Mouse (Mus musculus): Measurements from ENCODE around the gene Scd4. TPM values are rescaled to one million over a fixed set of nuclear protein-coding genes. Genes with fewer than 3 reads are reported as not detected.
"Not testable (repeated sequence)": the region's sequence is repeated elsewhere in the genome, so short reads cannot be mapped to it uniquely, and the experiment has no call there.

The Scd4 gene
- polyA plus RNA-seq, 1 experiment from 2014 or later = 0.11 TPM

- ATAC-seq (replicated peaks; ENCODE audit: insufficient number of reproducible peaks, low FRiP score, low TSS enrichment); H3K27ac ChIP-seq (ENCODE audit: low read depth, low read length); H3K9me3 ChIP-seq (replicated peaks; ENCODE audit: control insufficient read depth, low read length); H3K4me2 ChIP-seq; H3K36me3 ChIP-seq (ENCODE audit: control insufficient read depth, insufficient read depth, low read length); H3K4me1 ChIP-seq (ENCODE audit: control insufficient read depth, insufficient read depth, low read length); H3K27me3 ChIP-seq (ENCODE audit: control insufficient read depth, insufficient read depth, low read length); H3K4me3 ChIP-seq (ENCODE audit: low read depth, low read length); H3K9ac ChIP-seq (ENCODE audit: low read depth, low read length): not testable (repeated sequence)
- 78% methylated on average over 10 of the region's 10 CpGs for WGBS (ENCODE audit: insufficient replicate concordance)
Observed at GRCm38 (mm10) chr19:44367076-44367475, 34.2 kb downstream of the Scd4 start.

GRCm38 (mm10) chr19:44369371-44369770, 36.5 kb downstream of the Scd4 start:
- H3K27ac ChIP-seq (ENCODE audit: low read depth, low read length) = no peak overlapping the region
- no peak overlapping the region for H3K4me2 ChIP-seq
- WGBS (ENCODE audit: insufficient replicate concordance) = 72% methylated on average over 8 of the region's 8 CpGs

GRCm38 (mm10) chr19:44370231-44370630, 37.3 kb downstream of the Scd4 start:
- Histone ChIP-seq H3K9me3 (replicated peaks; ENCODE audit: control insufficient read depth, low read length) (no peaks in the 10 kb centered on the region), H3K27me3 (ENCODE audit: control insufficient read depth, insufficient read depth, low read length) (no peaks in the 10 kb centered on the region; the same call in 1 of the 2 replicates), H3K36me3 (ENCODE audit: control insufficient read depth, insufficient read depth, low read length) (no peaks in the 10 kb centered on the region), H3K4me2 (no peak overlapping the region), H3K4me1 (ENCODE audit: control insufficient read depth, insufficient read depth, low read length) (no peaks in the 10 kb centered on the region), H3K9ac (ENCODE audit: low read depth, low read length) (no peak overlapping the region), H3K4me3 (ENCODE audit: low read depth, low read length) (no peak overlapping the region), H3K27ac (ENCODE audit: low read depth, low read length) (no peak overlapping the region)
- ATAC-seq (replicated peaks; ENCODE audit: insufficient number of reproducible peaks, low FRiP score, low TSS enrichment) = no peak
- WGBS (ENCODE audit: insufficient replicate concordance) = 66% methylated on average over 5 of the region's 5 CpGs

More at GRCm38 (mm10) chr19:44369371-44369770, 36.5 kb downstream of the Scd4 start:
- H3K27me3 ChIP-seq (ENCODE audit: control insufficient read depth, insufficient read depth, low read length) = no peaks in the 10 kb centered on the region; the same call in 1 of the 2 replicates
- H3K4me3 ChIP-seq (ENCODE audit: low read depth, low read length) = no peak overlapping the region
- no peaks in the 10 kb centered on the region for H3K36me3 ChIP-seq (ENCODE audit: control insufficient read depth, insufficient read depth, low read length)
- no peaks in the 10 kb centered on the region for H3K9me3 ChIP-seq (replicated peaks; ENCODE audit: control insufficient read depth, low read length)
- H3K4me1 ChIP-seq (ENCODE audit: control insufficient read depth, insufficient read depth, low read length) = no peaks in the 10 kb centered on the region
- no peak overlapping the region for H3K9ac ChIP-seq (ENCODE audit: low read depth, low read length)
- no peak for ATAC-seq (replicated peaks; ENCODE audit: insufficient number of reproducible peaks, low FRiP score, low TSS enrichment)

GRCm38 (mm10) chr19:44372969-44373368, 40.1 kb downstream of the Scd4 start:
- Histone ChIP-seq H3K27ac (ENCODE audit: low read depth, low read length) (no peak overlapping the region), H3K9ac (ENCODE audit: low read depth, low read length) (no peak overlapping the region), H3K27me3 (ENCODE audit: control insufficient read depth, insufficient read depth, low read length) (no peaks in the 10 kb centered on the region; the same call in 1 of the 2 replicates), H3K4me1 (ENCODE audit: control insufficient read depth, insufficient read depth, low read length) (no peaks in the 10 kb centered on the region), H3K4me3 (ENCODE audit: low read depth, low read length) (no peak overlapping the region), H3K9me3 (replicated peaks; ENCODE audit: control insufficient read depth, low read length) (no peaks in the 10 kb centered on the region), H3K4me2 (no peak overlapping the region), H3K36me3 (ENCODE audit: control insufficient read depth, insufficient read depth, low read length) (no peaks in the 10 kb centered on the region)
- ATAC-seq (replicated peaks; ENCODE audit: insufficient number of reproducible peaks, low FRiP score, low TSS enrichment) = 0 out of 2 replicates have a peak, but pooled peaks have one; percentile 59
- WGBS (ENCODE audit: insufficient replicate concordance) = 21% methylated on average over 6 of the region's 6 CpGs

GRCm38 (mm10) chr19:44376511-44376951, 43.6 kb downstream of the Scd4 start:
- H3K4me2 ChIP-seq = no peak overlapping the region
- WGBS (ENCODE audit: insufficient replicate concordance) = 36% methylated on average over 3 of the region's 3 CpGs
- ATAC-seq (replicated peaks; ENCODE audit: insufficient number of reproducible peaks, low FRiP score, low TSS enrichment) = no peak
- H3K36me3 ChIP-seq (ENCODE audit: control insufficient read depth, insufficient read depth, low read length) = no peaks in the 10 kb centered on the region
- no peaks in the 10 kb centered on the region for H3K4me1 ChIP-seq (ENCODE audit: control insufficient read depth, insufficient read depth, low read length)
- H3K4me3 ChIP-seq (ENCODE audit: low read depth, low read length) = no peak overlapping the region
- no peak overlapping the region for H3K27ac ChIP-seq (ENCODE audit: low read depth, low read length)
- H3K9me3 ChIP-seq (replicated peaks; ENCODE audit: control insufficient read depth, low read length) = no peaks in the 10 kb centered on the region
- H3K27me3 ChIP-seq (ENCODE audit: control insufficient read depth, insufficient read depth, low read length) = no peaks in the 10 kb centered on the region
- no peak overlapping the region for H3K9ac ChIP-seq (ENCODE audit: low read depth, low read length)

GRCm38 (mm10) chr19:44377629-44378375, 44.9 kb downstream of the Scd4 start:
- H3K27me3 ChIP-seq (ENCODE audit: control insufficient read depth, insufficient read depth, low read length) = no peaks in the 10 kb centered on the region
- no peaks in the 10 kb centered on the region for H3K36me3 ChIP-seq (ENCODE audit: control insufficient read depth, insufficient read depth, low read length)
- no peaks in the 10 kb centered on the region for H3K4me1 ChIP-seq (ENCODE audit: control insufficient read depth, insufficient read depth, low read length)
- no peak overlapping the region for H3K4me3 ChIP-seq (ENCODE audit: low read depth, low read length)
- no peak overlapping the region for H3K4me2 ChIP-seq
- ATAC-seq (replicated peaks; ENCODE audit: insufficient number of reproducible peaks, low FRiP score, low TSS enrichment) = no peak
- H3K27ac ChIP-seq (ENCODE audit: low read depth, low read length) = no peak overlapping the region
- no peaks in the 10 kb centered on the region for H3K9me3 ChIP-seq (replicated peaks; ENCODE audit: control insufficient read depth, low read length)
- H3K9ac ChIP-seq (ENCODE audit: low read depth, low read length) = no peak overlapping the region
- 34% methylated on average over 5 of the region's 5 CpGs for WGBS (ENCODE audit: insufficient replicate concordance)

- no peak overlapping the region for H3K4me3 ChIP-seq (ENCODE audit: low read depth, low read length)
- H3K27me3 ChIP-seq (ENCODE audit: control insufficient read depth, insufficient read depth, low read length) = no peaks in the 10 kb centered on the region
- no peaks in the 10 kb centered on the region for H3K36me3 ChIP-seq (ENCODE audit: control insufficient read depth, insufficient read depth, low read length)
- no peaks in the 10 kb centered on the region for H3K4me1 ChIP-seq (ENCODE audit: control insufficient read depth, insufficient read depth, low read length)
- no peak for ATAC-seq (replicated peaks; ENCODE audit: insufficient number of reproducible peaks, low FRiP score, low TSS enrichment)
- no peaks in the 10 kb centered on the region for H3K9me3 ChIP-seq (replicated peaks; ENCODE audit: control insufficient read depth, low read length)
- no peak overlapping the region for H3K9ac ChIP-seq (ENCODE audit: low read depth, low read length)
- H3K27ac ChIP-seq (ENCODE audit: low read depth, low read length) = no peak overlapping the region
- H3K4me2 ChIP-seq = no peak overlapping the region
Observed at GRCm38 (mm10) chr19:44379090-44379489, 46.2 kb downstream of the Scd4 start.

- Histone ChIP-seq H3K4me1 (ENCODE audit: control insufficient read depth, insufficient read depth, low read length) (no peaks in the 10 kb centered on the region), H3K4me3 (ENCODE audit: low read depth, low read length) (no peak overlapping the region), H3K27ac (ENCODE audit: low read depth, low read length) (no peak overlapping the region), H3K4me2 (no peak overlapping the region), H3K27me3 (ENCODE audit: control insufficient read depth, insufficient read depth, low read length) (no peaks in the 10 kb centered on the region), H3K36me3 (ENCODE audit: control insufficient read depth, insufficient read depth, low read length) (no peaks in the 10 kb centered on the region), H3K9ac (ENCODE audit: low read depth, low read length) (no peak overlapping the region), H3K9me3 (replicated peaks; ENCODE audit: control insufficient read depth, low read length) (no peaks in the 10 kb centered on the region)
- WGBS (ENCODE audit: insufficient replicate concordance) = 83% methylated on average over 4 of the region's 4 CpGs
- no peak for ATAC-seq (replicated peaks; ENCODE audit: insufficient number of reproducible peaks, low FRiP score, low TSS enrichment)
Observed at GRCm38 (mm10) chr19:44380065-44380464, 47.2 kb downstream of the Scd4 start.

Data from heart, embryonic 11.5 days (tissue).